Mouse (Mus musculus): ENCODE results near the gene Arl10. TPM values are rescaled to one million over a fixed set of nuclear protein-coding genes. Genes with fewer than 3 reads are reported as not detected.

Arl10 gene
- total and polyA plus RNA-seq, 3 experiments, result 5.1 to 10.9 TPM; not detected in 1

GRCm38 (mm10) chr13:54616307-54616706 is 41.5 kb downstream of the Arl10 start:
- H3K79me2 ChIP-seq (ENCODE audit: control insufficient read depth, insufficient read depth, low read length, poor library complexity), result no peaks in the 10 kb centered on the region
- H3K4me1 ChIP-seq (ENCODE audit: control insufficient read depth in 1 of 2, insufficient read depth in 2 of 2, low read length in 2 of 2), result peaks cover 0 to 6% of the 10 kb centered on the region in 2 experiments; a peak in 2 of 4 replicates
- no peak overlapping the region for H3K9ac ChIP-seq (ENCODE audit: control insufficient read depth, low read depth, low read length, poor library complexity, severe bottlenecking)
- DNase-seq (ENCODE audit: low read depth, low spot score), result no peak
- peaks cover 0 to 5% of the 10 kb centered on the region in 2 experiments; a peak in 1 of 4 replicates for H3K36me3 ChIP-seq (ENCODE audit: control insufficient read depth in 1 of 2, insufficient read depth in 2 of 2, low read length in 2 of 2)
- no peak overlapping the region for H3K27ac ChIP-seq (ENCODE audit: control insufficient read depth, low read depth, low read length)
- no peaks in the 10 kb centered on the region for H3K9me3 ChIP-seq (replicated peaks; ENCODE audit: insufficient read depth, low read length)
- TF ChIP-seq TBP (IDR thresholded peaks at IDR 0.05; ENCODE audit: low read depth, low read length) (no peak), MAX (IDR thresholded peaks at IDR 0.05; ENCODE audit: low read length) (no peak), ZMIZ1 (IDR thresholded peaks at IDR 0.05; ENCODE audit: low read depth, low read length) (no peak), TCF12 (IDR thresholded peaks at IDR 0.05; ENCODE audit: low read depth, low read length) (no peak), USF2 (IDR thresholded peaks at IDR 0.05; ENCODE audit: borderline replicate concordance in 1 of 2, insufficient read depth in 1 of 2, low read depth in 1 of 2, low read length in 2 of 2) (no peak), MEF2A (IDR thresholded peaks at IDR 0.05; ENCODE audit: extremely low read depth, insufficient replicate concordance, low read depth, low read length, poor library complexity, severe bottlenecking) (no peak), MAZ (IDR thresholded peaks at IDR 0.05; ENCODE audit: low read depth, low read length) (no peak), GATA1 (IDR thresholded peaks at IDR 0.05; ENCODE audit: low read depth, low read length) (no peak), CHD2 (IDR thresholded peaks at IDR 0.05; ENCODE audit: low read length) (no peak), TAL1 (IDR thresholded peaks at IDR 0.05; ENCODE audit: low read length) (no peak), POLR2A (IDR thresholded peaks at IDR 0.05; ENCODE audit: control insufficient read depth in 1 of 2, insufficient read depth in 1 of 2, low read depth in 1 of 2, low read length in 2 of 2, poor library complexity in 1 of 2) (no peak), MAFK (IDR thresholded peaks at IDR 0.05; ENCODE audit: borderline replicate concordance, low read depth, low read length) (no peak), ZNF384 (IDR thresholded peaks at IDR 0.05; ENCODE audit: low read depth, low read length) (no peak), CTCF (IDR thresholded peaks at IDR 0.05 in 2 of 3, conservative IDR thresholded peaks at IDR 0.05 in 1 of 3; ENCODE audit: control insufficient read depth in 1 of 3, insufficient read depth in 1 of 3, low read depth in 2 of 3, low read length in 3 of 3, poor library complexity in 1 of 3, severe bottlenecking in 1 of 3) (no peak), MYB (IDR thresholded peaks at IDR 0.05; ENCODE audit: low read depth, low read length) (no peak), GABPA (IDR thresholded peaks at IDR 0.05; ENCODE audit: low read depth, low read length) (no peak), CHD1 (IDR thresholded peaks at IDR 0.05; ENCODE audit: low read depth, low read length) (no peak), RAD21 (IDR thresholded peaks at IDR 0.05; ENCODE audit: low read depth, low read length) (no peak)
- no peak overlapping the region for H3K4me3 ChIP-seq (ENCODE audit: control insufficient read depth in 1 of 2, insufficient read depth in 1 of 2, low read depth in 2 of 2, low read length in 2 of 2)
- no peaks in the 10 kb centered on the region; a peak in 1 of 4 replicates for H3K27me3 ChIP-seq (ENCODE audit: control insufficient read depth in 1 of 2, insufficient read depth in 2 of 2, low read length in 2 of 2)

GRCm38 (mm10) chr13:54616998-54617397 is 42.2 kb downstream of the Arl10 start:
- Histone ChIP-seq H3K4me3 (ENCODE audit: control insufficient read depth in 1 of 2, insufficient read depth in 1 of 2, low read depth in 2 of 2, low read length in 2 of 2) (no peak overlapping the region), H3K27me3 (ENCODE audit: control insufficient read depth in 1 of 2, insufficient read depth in 2 of 2, low read length in 2 of 2) (no peaks in the 10 kb centered on the region; a peak in 1 of 4 replicates), H3K4me1 (ENCODE audit: control insufficient read depth in 1 of 2, insufficient read depth in 2 of 2, low read length in 2 of 2) (peaks cover 0 to 6% of the 10 kb centered on the region in 2 experiments; a peak in 2 of 4 replicates), H3K9ac (ENCODE audit: control insufficient read depth, low read depth, low read length, poor library complexity, severe bottlenecking) (no peak overlapping the region), H3K9me3 (replicated peaks; ENCODE audit: insufficient read depth, low read length) (no peaks in the 10 kb centered on the region), H3K27ac (ENCODE audit: control insufficient read depth, low read depth, low read length) (no peak overlapping the region), H3K79me2 (ENCODE audit: control insufficient read depth, insufficient read depth, low read length, poor library complexity) (peaks cover 3% of the 10 kb centered on the region), H3K36me3 (ENCODE audit: control insufficient read depth in 1 of 2, insufficient read depth in 2 of 2, low read length in 2 of 2) (peaks cover 0 to 5% of the 10 kb centered on the region in 2 experiments; a peak in 1 of 4 replicates)
- DNase-seq (ENCODE audit: low read depth, low spot score), result peak; percentile 43
- TF ChIP-seq ELF1 (IDR thresholded peaks at IDR 0.05; ENCODE audit: low read depth, low read length) (no peak), CTCF (IDR thresholded peaks at IDR 0.05 in 2 of 3, conservative IDR thresholded peaks at IDR 0.05 in 1 of 3; ENCODE audit: control insufficient read depth in 1 of 3, insufficient read depth in 1 of 3, low read depth in 2 of 3, low read length in 3 of 3, poor library complexity in 1 of 3, severe bottlenecking in 1 of 3) (peak in 2 of 3 experiments; percentile 22 to 34; a peak in 3 of 6 replicates)
